Mouse (Mus musculus) cerebellum, postnatal 4 days (tissue): Measurements from ENCODE around the gene Ubxn6.

ENCODE experiments used
- DNase-seq, 2 experiments: peaks; one replicate each; pipeline ENCODE4 v3.0.0; 2022; ENCODE audit warnings: low spot score in 2 of 2, mixed read lengths in 1 of 2

The Ubxn6 gene

DNA sequence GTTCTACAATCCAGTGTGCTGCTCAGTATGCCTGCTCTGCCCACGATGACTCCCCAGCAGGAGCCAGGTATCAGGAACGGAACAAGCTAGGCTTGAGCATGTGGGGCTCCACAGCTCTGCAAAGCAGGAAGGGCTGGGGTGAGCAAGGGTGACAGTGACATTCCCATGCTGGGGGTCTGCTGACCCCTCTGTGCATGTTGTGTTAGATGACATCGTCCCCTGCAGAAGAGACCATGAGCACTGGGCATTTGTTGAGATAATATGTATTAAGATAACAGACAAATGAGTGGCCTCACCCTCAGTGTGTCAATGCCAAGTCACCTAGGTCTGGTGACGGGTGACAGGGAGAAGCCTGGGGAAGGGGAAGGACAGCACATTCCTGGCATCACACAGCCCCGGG is 49.9 kb downstream of the Ubxn6 start:
- no peak for DNase-seq

DNA sequence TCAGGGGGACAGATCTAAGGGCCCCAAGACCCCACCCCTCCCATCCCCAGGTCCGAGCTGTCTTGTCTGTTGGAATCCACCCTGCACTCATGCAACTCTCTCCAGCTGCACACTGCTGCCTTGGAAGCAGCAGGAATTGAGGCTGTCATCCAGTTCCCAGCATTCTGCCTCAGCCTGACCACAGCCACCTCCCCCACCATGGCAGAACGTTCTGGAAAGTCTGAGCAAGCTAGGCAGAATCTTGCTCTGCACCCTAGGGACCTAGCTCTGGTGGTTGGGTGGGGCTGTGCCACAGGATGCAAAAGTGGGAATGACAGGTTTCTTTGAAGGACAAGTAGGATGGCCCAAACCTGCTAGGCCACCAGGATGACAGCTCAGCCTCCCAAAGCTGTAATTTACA is 50.4 kb downstream of the Ubxn6 start:
- no peak for DNase-seq

- no peak for DNase-seq
These were observed 51.4 kb downstream of the Ubxn6 start for GRCm38 (mm10) chr17:56023386-56023785.

- DNase-seq: no peak
These were observed 51.9 kb downstream of the Ubxn6 start for GRCm38 (mm10) chr17:56022989-56023290.

GRCm38 (mm10) chr17:56022131-56022988 is 52.5 kb downstream of the Ubxn6 start:
- DNase-seq: peak in 1 of 2 experiments; percentile 19

- peak in 1 of 2 experiments; percentile 19 for DNase-seq
These were observed 53.5 kb downstream of the Ubxn6 start for GRCm38 (mm10) chr17:56021161-56021910.

GRCm38 (mm10) chr17:56020400-56021084 is 54.3 kb downstream of the Ubxn6 start:
- peak in 1 of 2 experiments; percentile 19 for DNase-seq

DNA sequence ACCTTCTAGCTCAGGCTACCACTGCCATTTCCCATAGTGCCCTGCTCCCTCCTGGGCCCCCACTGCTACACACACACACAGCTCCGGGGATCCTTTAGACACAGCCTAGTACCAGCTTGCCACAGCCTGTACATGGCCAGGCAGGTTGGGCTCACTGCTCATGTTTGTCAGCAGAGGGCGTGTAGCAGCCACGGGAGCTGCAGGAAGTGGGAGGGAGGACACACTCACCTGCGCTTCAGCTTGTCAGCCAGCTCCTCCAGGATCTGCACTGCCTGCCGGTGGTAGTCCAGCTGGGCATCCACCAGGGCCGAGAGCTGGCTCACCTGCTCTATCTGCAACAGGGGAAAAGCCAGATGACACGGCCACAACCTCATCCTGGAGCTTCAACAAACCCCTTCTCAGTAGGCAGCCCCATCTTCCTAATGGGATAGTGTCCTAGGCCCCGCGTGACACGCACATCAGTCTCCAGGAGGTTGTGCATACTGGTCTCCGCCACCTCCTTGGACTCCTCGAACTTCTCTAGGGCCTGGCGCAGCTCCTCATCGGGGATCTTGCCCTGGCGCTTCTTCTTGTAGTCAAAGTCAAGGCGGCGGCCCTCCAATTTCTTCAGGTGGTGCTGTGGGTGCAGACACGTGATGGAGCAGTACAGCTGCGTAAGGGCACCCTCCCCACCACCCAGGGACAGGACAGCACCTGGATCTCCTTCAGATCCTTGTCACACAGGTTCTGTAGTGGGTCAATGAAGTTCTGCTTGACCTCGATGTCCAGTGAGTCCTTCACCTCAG is 56.3 kb downstream of the Ubxn6 start:
- DNase-seq: peak; percentile 24 to 58

DNA sequence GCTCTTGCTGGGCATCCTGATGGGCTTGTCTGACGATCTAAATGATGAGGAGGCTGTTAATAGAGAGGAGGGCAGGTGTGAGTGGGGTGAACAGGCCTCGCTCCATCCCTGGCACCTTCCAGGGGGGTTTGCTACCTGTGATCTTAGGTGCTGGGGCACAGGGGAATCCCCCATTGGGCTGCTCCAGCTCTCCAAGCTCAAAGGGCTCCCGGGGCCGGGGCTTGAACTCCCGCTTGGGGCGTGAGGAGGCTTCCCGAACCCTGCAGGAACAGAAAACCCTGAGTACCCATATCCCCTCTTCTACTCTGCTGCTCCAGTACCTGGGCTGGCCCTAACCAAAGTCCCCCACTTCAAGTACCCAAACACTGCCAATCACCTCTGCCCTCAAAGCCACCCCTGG is 57.0 kb downstream of the Ubxn6 start:
- no peak for DNase-seq
